Mouse (Mus musculus) spleen, adult 18-20 months (tissue): Measurements from ENCODE around the gene 4930503B20Rik.

Experiments used
- DNase-seq, 2 experiments: peaks; one replicate each; pipeline ENCODE4 v3.0.0; 2022; ENCODE audit warnings: mixed read lengths in 2 of 2

Gene 4930503B20Rik

GRCm38 (mm10) chr3:146651217-146651616, at the start of gene 4930503B20Rik:
TSS of gene 4930503B20Rik (minus strand) at chr3:146651317.
- no peak for DNase-seq

- no peak for DNase-seq
Measured at GRCm38 (mm10) chr3:146700051-146700450, 48.9 kb upstream of the 4930503B20Rik start.

- no peak for DNase-seq
Measured at GRCm38 (mm10) chr3:146698982-146699381, 47.9 kb upstream of the 4930503B20Rik start.

GRCm38 (mm10) chr3:146692547-146692946, 41.4 kb upstream of the 4930503B20Rik start:
- no peak for DNase-seq

DNA sequence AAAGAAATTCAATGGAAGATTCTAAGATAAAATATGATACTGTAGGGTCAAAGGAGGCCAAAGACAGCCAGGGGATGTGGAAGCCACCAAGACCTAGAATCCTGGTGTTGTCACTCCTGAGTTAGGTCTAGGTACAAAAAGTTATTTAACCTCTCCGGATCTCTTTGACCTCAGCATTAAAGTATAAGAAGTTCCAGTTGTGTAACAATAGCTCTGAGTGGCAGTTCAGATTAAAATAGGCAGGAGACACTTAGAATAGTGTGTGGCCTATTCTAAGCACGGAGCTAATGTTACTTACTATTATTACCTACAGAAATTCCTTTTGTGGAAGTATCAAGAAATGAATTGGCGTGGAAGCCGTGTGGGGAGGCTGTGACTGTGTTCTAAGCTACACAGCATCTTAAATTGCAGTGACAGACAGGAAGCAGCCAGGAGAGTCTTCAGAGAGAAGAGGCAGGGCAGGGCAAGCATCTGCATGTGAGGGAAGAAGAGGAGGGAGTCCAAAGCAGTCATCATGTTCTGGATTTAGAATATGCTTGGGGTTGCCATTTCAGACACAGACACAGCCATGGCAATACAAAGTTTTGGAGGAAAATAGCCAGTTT, 36.1 kb upstream of the 4930503B20Rik start:
- DNase-seq, result no peak

DNA sequence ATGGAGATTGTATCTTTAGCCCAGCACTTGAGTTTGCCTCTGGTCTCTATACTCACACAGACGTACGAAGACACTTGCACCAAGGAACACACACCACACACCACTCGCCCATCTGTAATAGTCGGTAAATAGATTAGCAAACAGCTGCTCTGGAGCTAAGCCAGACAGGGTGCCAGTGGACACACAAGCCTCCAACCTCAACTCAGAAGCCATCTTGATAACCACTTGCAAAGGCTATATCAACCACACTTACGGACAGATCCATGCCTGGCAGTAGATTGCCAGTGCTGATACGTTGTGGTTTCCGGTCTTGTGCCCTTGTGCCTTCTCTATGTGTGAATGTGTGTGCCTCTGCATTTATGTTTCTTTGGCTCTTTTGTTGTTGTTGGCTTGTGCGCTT, 35.3 kb upstream of the 4930503B20Rik start:
- no peak for DNase-seq

DNA sequence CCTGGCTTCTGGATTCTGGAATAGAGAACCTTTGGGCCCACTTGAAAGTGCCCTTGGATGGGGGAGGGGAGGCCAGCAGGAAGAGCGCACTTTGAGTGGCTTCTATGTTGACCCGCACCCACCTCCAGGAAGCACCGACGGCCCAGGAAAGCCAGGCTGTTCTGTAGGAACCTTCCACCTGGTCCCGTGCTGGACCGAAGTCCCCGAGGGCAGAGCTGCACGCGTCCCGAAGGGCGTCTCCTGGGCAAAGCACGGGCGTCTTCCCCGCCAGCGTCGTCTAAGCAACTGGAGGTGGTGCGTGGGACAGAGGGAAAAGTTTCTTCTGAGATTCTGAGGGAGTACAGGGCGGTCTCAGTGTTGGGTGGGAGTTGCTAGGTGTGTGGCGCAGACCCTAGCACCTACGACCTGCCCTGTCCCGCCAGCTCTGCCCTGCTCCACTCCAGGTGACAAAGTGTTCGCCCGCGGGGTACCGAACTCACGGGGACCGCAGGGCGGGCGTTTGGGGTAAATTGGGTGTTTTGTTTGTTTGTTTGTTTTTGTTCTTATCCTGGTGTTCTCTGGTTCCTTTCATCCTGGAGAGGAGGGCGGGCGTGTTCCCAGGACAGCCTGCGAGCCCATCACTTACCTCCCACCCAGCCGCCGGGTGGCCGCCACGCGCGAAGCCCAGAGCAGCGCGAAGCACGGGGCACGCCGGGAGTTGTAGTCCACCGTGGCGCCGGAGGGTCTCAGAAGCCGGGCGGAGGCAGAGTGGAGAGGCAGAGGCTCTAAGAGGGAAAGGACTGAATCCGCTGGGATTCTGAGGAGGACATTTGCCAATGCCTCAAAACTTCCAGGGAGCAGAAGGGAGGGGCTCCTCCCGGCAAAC, 33.9 kb upstream of the 4930503B20Rik start, which contains the start of gene Samd13:
TSS of gene Samd13 (minus strand) at position 782 of the 865 bp plus-strand sequence.
- peak in 1 of 2 experiments; percentile 18 for DNase-seq

- no peak for DNase-seq
Measured at GRCm38 (mm10) chr3:146683095-146683494, 32.0 kb upstream of the 4930503B20Rik start.

- DNase-seq, result peak in 1 of 2 experiments; percentile 10
Measured at GRCm38 (mm10) chr3:146682140-146682651, 31.1 kb upstream of the 4930503B20Rik start.

- no peak for DNase-seq
Measured at GRCm38 (mm10) chr3:146681696-146682095, 30.6 kb upstream of the 4930503B20Rik start.

GRCm38 (mm10) chr3:146680625-146681024, 29.5 kb upstream of the 4930503B20Rik start:
- no peak for DNase-seq

- DNase-seq, result no peak
Measured at GRCm38 (mm10) chr3:146679646-146680045, 28.5 kb upstream of the 4930503B20Rik start.

DNA sequence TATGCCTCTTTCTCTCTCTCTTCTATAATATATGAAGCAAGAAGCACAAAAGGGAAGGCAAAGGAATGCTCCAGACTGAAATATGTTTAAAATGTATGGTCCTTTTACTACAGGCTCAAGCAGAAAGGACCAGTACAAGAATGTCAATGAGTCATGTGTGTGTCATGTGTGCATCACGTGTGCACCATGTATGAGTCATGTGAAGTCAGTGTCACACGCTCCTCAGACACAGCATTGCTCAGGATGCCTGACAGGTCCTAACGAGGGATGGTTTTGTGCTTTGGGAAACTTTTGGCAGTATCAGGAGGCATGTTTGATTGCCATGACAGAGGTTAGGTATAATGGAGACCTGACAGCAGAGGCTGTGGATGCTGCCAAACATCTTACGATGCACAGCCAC, 25.1 kb upstream of the 4930503B20Rik start:
- no peak for DNase-seq

- DNase-seq, result no peak
Measured at GRCm38 (mm10) chr3:146675101-146675500, 24.0 kb upstream of the 4930503B20Rik start.

DNA sequence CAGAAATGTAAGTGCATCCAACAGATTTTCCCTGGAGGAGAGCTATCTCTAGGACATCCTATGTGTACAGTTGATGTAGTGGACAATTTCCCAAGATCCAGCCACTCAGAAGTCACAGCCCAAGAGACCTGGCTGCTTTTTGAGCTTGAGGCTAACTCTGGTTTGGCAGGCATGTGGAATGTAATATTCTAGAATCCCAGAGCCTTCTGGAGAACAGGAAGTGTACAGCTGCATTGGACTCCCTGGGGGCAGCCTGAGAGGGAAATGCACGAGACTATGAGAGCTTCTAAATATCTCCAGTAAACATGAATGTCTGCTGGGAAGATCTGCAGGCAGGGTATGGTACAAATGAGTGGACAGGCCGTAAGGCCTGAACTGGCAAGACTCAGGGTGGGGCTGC, 20.0 kb upstream of the 4930503B20Rik start:
- DNase-seq, result no peak

DNA sequence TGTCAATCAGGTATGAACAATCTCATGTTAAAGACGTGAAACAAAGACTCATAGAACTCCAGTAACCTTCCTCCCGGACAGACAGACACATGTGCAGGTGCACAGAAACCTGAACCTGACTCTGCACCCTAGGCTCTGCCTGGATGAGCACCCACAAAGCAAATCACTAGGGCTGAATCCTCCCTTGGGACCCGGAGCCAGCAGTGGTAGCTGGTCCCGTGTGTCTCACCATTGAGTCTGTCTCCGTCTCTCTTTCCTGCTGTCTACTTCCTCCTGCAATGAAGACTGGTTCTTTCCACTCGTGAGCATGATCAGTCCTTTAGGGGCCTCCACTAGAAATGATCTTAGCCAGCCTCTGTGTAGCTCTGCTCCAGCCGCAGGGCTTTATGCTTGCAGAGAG, 10.8 kb upstream of the 4930503B20Rik start:
- no peak for DNase-seq

- no peak for DNase-seq
Measured at GRCm38 (mm10) chr3:146661001-146661400, 9.9 kb upstream of the 4930503B20Rik start.

GRCm38 (mm10) chr3:146659321-146659720, 8.2 kb upstream of the 4930503B20Rik start:
- DNase-seq, result no peak

- no peak for DNase-seq
Measured at GRCm38 (mm10) chr3:146658061-146658639, 7.0 kb upstream of the 4930503B20Rik start.

DNA sequence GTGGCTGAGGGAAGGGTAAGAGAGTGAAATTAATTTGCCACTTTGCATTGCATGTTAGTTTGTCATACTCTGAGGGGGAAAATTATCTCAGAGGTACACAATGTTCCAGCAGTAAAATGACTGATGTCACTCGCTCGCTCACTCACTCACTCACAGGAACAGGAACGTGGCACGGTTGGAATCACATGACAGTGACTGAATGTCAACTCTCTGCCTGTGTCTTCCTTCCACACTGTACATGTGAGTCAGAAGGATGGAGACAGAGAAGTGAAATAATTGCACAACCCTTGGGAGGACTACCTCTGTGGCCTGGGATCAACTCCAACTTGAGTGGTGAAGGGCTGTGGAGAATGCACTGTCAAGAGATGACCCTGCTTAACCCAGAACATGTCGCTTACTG, 6.3 kb upstream of the 4930503B20Rik start:
- DNase-seq, result no peak

DNA sequence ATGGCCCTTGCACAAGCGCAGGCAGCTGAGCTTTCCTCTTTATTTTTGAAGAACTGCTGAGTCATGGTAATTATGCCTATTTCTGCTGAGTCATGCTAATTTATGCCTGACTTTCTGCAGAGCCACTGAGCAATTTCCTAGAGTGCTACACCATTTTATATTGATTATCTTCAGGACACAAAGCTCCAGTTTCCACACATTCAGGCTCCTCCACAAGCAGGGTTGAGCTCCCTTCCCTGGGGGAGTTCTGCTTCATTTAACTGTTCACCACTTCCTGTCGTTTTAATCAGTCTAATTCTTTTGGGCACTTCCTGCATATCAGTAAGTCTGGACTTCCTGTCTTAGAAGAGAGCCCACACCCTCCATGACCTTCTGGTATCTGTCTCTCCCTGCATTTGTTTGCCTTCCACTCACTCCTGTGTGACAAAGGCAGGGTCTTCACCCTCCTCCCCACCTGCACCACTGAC, 4.0 kb upstream of the 4930503B20Rik start:
- DNase-seq, result no peak

- no peak for DNase-seq
Measured at GRCm38 (mm10) chr3:146653692-146654091, 2.6 kb upstream of the 4930503B20Rik start.

GRCm38 (mm10) chr3:146652431-146652830, 1.3 kb upstream of the 4930503B20Rik start:
- no peak for DNase-seq
